Mouse (Mus musculus) liver, postnatal 0 days (tissue): Measurements from ENCODE around the gene Ltb4r1. TPM values are rescaled to one million over a fixed set of nuclear protein-coding genes. Genes with fewer than 3 reads are reported as not detected.

Experiments
- ATAC-seq: fragments of 200-750 bp; cut with Nextera tagmentation; 2 replicates; pipeline ENCODE4 v1.8.0; 2017; ENCODE audit warnings: mild to moderate bottlenecking, moderate library complexity
- DNase-seq: peaks from one replicate; pipeline ENCODE4 v3.0.0-alpha.2; 2016
- H3K27ac ChIP-seq: fragments of 300-500 bp; sonication (generic); 2 replicates; pipeline ENCODE4 v1.5.1; 2014; ENCODE audit warnings: antibody characterized with exemption, moderate library complexity, mild to moderate bottlenecking, low read depth
- H3K27me3 ChIP-seq: fragments of 300-500 bp; sonication (generic); 2 replicates; pipeline ENCODE4 v1.6.1; 2014; ENCODE audit warnings: low read length, control low read depth, mixed read lengths; ENCODE audit not compliant: insufficient read depth
- H3K36me3 ChIP-seq: fragments of 300-500 bp; sonication (generic); replicated peaks from 2 replicates; pipeline ENCODE4 v1.6.1; 2014; ENCODE audit warnings: mild to moderate bottlenecking, control low read depth, low read length, moderate library complexity, mixed read lengths; ENCODE audit not compliant: insufficient read depth
- H3K4me1 ChIP-seq: fragments of 300-500 bp; sonication (generic); 2 replicates; pipeline ENCODE4 v1.6.1; 2014; ENCODE audit warnings: antibody characterized with exemption, mild to moderate bottlenecking, control low read depth; ENCODE audit not compliant: insufficient read depth
- H3K4me2 ChIP-seq: fragments of 300-500 bp; sonication (generic); 2 replicates; pipeline ENCODE4 v1.6.1; 2014; ENCODE audit warnings: low read depth, mild to moderate bottlenecking, low read length, moderate library complexity, mixed read lengths
- H3K4me3 ChIP-seq: fragments of 300-500 bp; sonication (generic); 2 replicates; pipeline ENCODE4 v1.5.1; 2014; ENCODE audit warnings: low read depth, low read length
- H3K9ac ChIP-seq: fragments of 300-500 bp; sonication (generic); replicated peaks from 2 replicates; pipeline ENCODE4 v1.6.1; 2014; ENCODE audit warnings: mild to moderate bottlenecking, moderate library complexity
- H3K9me3 ChIP-seq: fragments of 300-500 bp; sonication (generic); 2 replicates; pipeline ENCODE4 v1.6.1; 2016; ENCODE audit warnings: mild to moderate bottlenecking, control low read depth, low read length, mixed read lengths
- CTCF ChIP-seq: sonication (generic); IDR thresholded peaks from 2 replicates; pipeline ENCODE4 v1.5.1; 2016; ENCODE audit warnings: antibody characterized with exemption, low read depth
- EP300 ChIP-seq: IDR thresholded peaks from 2 replicates; pipeline ENCODE4 v1.6.1; 2016; ENCODE audit warnings: antibody characterized with exemption, low read depth, mild to moderate bottlenecking
- WGBS: fragments of 180-500 bp; shearing (Covaris S2); extraction: QIAGEN DNeasy Blood & Tissue Kit; methylation state at CpG from one replicate; pipeline ENCODE4 v1.1.7; 2014; ENCODE audit not compliant: insufficient replicate concordance; 5-methylcytosine and 5-hydroxymethylcytosine counted together
- polyA plus RNA-seq: library from polyadenylated mRNA; unstranded; fragments of >200 nt; fragmentation: Nextera tagmentation; extraction: Ambion mirVana; gene quantifications from 2 replicates; pipeline ENCODE4 v1.2.1, GENCODE M21; 2015

Ltb4r1 gene
- polyA plus RNA-seq, 1 experiment from 2014 or later = 22.0 TPM

DNA sequence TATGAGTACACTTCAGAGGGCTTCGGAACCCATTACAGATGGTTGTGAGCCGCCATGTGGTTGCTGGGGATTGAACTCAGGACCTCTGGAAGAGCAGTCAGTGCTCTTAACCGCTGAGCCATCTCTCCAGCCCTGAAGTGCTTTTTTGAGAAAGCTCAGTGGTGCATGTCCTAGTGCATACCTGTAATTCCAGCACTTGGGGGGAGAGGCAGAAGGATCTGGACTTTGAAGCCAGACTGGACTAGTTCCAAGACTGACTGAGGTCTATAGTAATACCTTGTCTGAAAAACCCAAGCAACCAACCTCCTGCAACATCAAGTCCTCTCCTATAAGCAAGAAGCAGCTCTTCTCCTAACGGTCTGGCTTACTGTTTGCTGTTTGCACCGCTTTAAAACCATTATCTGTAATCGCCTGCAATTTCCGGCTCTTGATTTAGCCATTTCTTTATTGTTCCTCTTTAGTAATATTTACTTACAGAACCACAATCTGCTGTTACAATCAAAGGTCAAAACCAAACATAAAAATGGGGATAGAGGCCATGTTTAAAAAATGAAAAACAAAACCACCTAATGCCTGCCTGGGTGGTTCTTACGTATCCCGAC is 28.6 kb upstream of the Ltb4r1 start:
- no peak overlapping the region for H3K27ac ChIP-seq
- no peak overlapping the region for H3K4me3 ChIP-seq
- no peaks in the 10 kb centered on the region for H3K27me3 ChIP-seq
- no peak for TF ChIP-seq CTCF
- H3K36me3 ChIP-seq = peaks cover 29% of the 10 kb centered on the region
- DNase-seq = no peak
- H3K9me3 ChIP-seq = no peaks in the 10 kb centered on the region
- ATAC-seq = no peak
- H3K4me1 ChIP-seq = peaks cover 8% of the 10 kb centered on the region; the same call in 1 of the 2 replicates
- H3K4me2 ChIP-seq = no peak overlapping the region
- WGBS = 70% methylated on average over 9 of the region's 9 CpGs
- H3K9ac ChIP-seq = no peak overlapping the region

DNA sequence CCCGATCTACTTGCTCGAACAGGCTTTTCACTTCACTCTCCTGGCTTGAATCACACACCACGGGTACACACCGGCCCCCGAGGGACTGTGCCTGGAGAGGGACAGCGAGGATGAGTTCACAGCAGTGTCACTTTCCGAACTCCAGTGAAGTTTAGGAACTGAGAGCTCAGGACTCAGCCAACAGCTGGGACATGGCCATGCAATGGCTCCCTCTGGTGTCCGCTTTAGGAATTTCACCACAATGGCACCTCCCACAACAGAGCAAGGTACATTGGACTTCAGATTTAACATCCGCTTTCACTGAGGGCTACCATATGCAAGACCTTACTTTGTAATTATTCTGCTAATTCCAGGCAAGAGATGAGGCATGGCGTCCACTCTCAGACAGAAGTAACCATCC is 22.1 kb upstream of the Ltb4r1 start:
- H3K36me3 ChIP-seq = peaks cover 26% of the 10 kb centered on the region
- ATAC-seq (peak; percentile 60), DNase-seq (peak; percentile 91)
- H3K4me2 ChIP-seq = peak overlapping the region; percentile 96
- H3K9ac ChIP-seq = no peak overlapping the region
- 16% methylated on average over 10 of the region's 10 CpGs for WGBS
- H3K27ac ChIP-seq = no peak overlapping the region
- peaks cover 24% of the 10 kb centered on the region for H3K4me1 ChIP-seq
- no peak overlapping the region for H3K4me3 ChIP-seq
- no peaks in the 10 kb centered on the region for H3K27me3 ChIP-seq
- no peaks in the 10 kb centered on the region for H3K9me3 ChIP-seq
- peak; percentile 100 for TF ChIP-seq CTCF
- no peak for TF ChIP-seq EP300

DNA sequence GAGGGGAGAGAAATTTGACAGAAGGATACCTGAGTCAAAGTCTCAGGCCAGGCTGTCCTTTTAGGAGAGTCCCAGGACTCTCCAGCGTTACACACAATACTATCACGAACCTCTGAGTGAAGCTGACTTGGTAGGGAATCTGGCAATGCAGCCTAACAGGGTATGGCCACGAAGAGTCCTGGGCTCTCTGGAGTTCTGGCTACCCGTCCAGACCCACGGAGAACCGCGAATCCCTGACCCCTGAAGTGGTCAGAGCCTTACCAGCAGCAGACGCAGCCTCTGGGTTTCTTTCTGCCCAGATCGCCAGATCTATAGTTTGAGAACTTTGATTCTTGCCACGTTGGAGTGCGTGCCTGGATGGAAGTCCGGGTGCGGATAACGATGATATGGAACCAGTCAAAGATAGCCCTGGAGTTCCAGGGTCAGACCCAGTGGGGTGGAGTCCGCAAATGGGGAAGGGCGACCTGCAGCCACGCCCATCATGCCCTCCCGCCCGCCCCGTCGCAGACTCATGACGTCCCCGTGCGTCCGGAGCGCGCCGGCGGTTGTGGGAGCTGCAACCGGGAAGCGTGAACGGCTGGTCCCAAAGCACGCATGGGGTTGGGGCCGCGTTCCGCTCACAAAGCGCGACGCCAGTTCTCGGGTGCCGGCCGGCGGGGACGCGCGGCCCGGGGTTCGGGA is 20.4 kb upstream of the Ltb4r1 start, which contains the start of the genes Dhrs1 and Nop9:
TSS of gene Dhrs1 (minus strand) at position 511 of the 681 bp plus-strand sequence.
TSS of gene Nop9 (plus strand) at position 514 of the 681 bp plus-strand sequence.
- TF ChIP-seq CTCF (no peak), EP300 (no peak)
- ATAC-seq (peak; percentile 92), DNase-seq (peak; percentile 96)
- 2% methylated on average over 48 of the region's 48 CpGs for WGBS
- H3K36me3 ChIP-seq = peaks cover 22% of the 10 kb centered on the region
- no peaks in the 10 kb centered on the region for H3K27me3 ChIP-seq
- H3K4me1 ChIP-seq = peaks cover 24% of the 10 kb centered on the region
- peak within 1 kb of the TSS; percentile 85 for H3K9ac ChIP-seq
- peak within 1 kb of the TSS; percentile 96 for H3K4me2 ChIP-seq
- peak within 1 kb of the TSS; percentile 98 for H3K4me3 ChIP-seq
- peak within 1 kb of the TSS; percentile 76 for H3K27ac ChIP-seq
- H3K9me3 ChIP-seq = no peaks in the 10 kb centered on the region

- ATAC-seq (no peak), DNase-seq (no peak)
- Histone ChIP-seq H3K36me3 (peaks cover 22% of the 10 kb centered on the region), H3K27me3 (no peaks in the 10 kb centered on the region), H3K4me1 (peaks cover 24% of the 10 kb centered on the region), H3K4me3 (peak overlapping the region; percentile 98), H3K27ac (peak overlapping the region; percentile 76), H3K9ac (peak overlapping the region; percentile 85), H3K9me3 (no peaks in the 10 kb centered on the region), H3K4me2 (peak overlapping the region; percentile 96)
- TF ChIP-seq EP300 = no peak
- TF ChIP-seq CTCF = no peak
- under 1% methylated on average over 31 of the region's 31 CpGs for WGBS
Measured at GRCm38 (mm10) chr14:55745861-55746237, 19.9 kb upstream of the Ltb4r1 start.

DNA sequence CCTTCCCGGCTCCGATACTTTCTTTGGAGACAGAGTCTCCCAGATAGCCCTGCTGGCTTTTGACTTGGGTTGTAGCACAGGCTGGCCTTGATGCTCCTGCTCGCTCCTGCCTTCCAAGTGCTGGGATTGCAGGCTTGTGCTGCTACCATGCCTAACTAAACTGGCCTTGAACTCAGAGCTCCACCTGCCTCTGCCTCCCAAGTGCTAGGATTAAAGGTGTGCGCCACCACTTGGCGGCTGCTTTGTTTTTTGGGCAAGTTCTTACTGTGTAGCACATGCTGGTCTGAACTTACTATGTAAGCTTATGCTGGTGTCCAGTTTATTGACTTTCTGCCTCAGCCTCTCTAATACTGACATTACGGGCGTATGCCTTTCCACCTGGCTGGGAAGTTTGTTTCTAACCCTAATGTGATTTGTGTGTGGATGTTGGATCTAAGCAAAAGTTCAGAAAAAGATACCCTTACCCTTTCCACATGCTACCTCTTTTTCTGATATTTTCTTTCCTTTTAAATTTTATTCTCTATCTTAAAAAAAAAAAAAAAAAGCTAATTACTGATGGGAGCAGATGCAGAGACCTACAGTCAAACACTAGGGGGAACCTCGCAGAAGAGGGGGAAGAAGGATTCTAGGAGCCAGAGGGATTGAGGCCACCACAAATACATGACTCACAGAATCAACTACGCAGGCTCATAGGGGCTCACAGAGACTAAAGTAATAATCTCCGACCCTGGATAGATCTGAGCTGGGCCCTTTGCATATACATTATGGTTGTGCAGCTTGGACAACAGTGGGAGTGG is 18.5 kb upstream of the Ltb4r1 start:
- no peak for ATAC-seq
- Histone ChIP-seq H3K9ac (peak overlapping the region; percentile 41; the same call in 1 of the 2 replicates), H3K27ac (no peak overlapping the region), H3K27me3 (no peaks in the 10 kb centered on the region), H3K36me3 (peaks cover 31% of the 10 kb centered on the region), H3K9me3 (no peaks in the 10 kb centered on the region), H3K4me1 (peaks cover 24% of the 10 kb centered on the region), H3K4me2 (peak overlapping the region; percentile 96), H3K4me3 (peak overlapping the region; percentile 98; the same call in 1 of the 2 replicates)
- TF ChIP-seq CTCF (0 out of 2 replicates have a peak, but pooled peaks have one; percentile 11), EP300 (no peak)
- WGBS = 78% methylated on average over 10 of the region's 10 CpGs
- no peak for DNase-seq

- H3K9ac ChIP-seq = peak overlapping the region; percentile 37
- ATAC-seq = peak; percentile 24; the same call in 1 of the 2 replicates
Measured at GRCm38 (mm10) chr14:55757566-55757965, 8.2 kb upstream of the Ltb4r1 start.

More at GRCm38 (mm10) chr14:55757566-55757965, 8.2 kb upstream of the Ltb4r1 start:
- Histone ChIP-seq H3K4me1 (peaks cover 20% of the 10 kb centered on the region), H3K4me3 (peak overlapping the region; percentile 32), H3K27me3 (peaks cover 16% of the 10 kb centered on the region; the same call in 1 of the 2 replicates), H3K4me2 (peak overlapping the region; percentile 63), H3K9me3 (no peaks in the 10 kb centered on the region), H3K36me3 (peaks cover 35% of the 10 kb centered on the region), H3K27ac (peak overlapping the region; percentile 88)
- TF ChIP-seq EP300 (0 out of 2 replicates have a peak, but pooled peaks have one; percentile 18), CTCF (no peak)
- no peak for DNase-seq
- WGBS = 21% methylated on average over 6 of the region's 6 CpGs
